Mouse (Mus musculus) embryonic fibroblast, embryonic 13.5 days (primary cell): Measurements from ENCODE around the gene Klk15.

ENCODE experiments used
- CTCF ChIP-seq: IDR thresholded peaks from 2 replicates; pipeline ENCODE4 v1.5.1; 2011; ENCODE audit warnings: mild to moderate bottlenecking, control low read depth, low read length, moderate library complexity, borderline replicate concordance; ENCODE audit not compliant: insufficient read depth
- POLR2A ChIP-seq: IDR thresholded peaks from 2 replicates; pipeline ENCODE4 v1.6.1; 2011; ENCODE audit warnings: low read depth, mild to moderate bottlenecking, control low read depth, low read length, moderate library complexity

GRCm38 (mm10) chr7:43967612-43968011 lies 34.1 kb downstream of the Klk15 start:
- TF ChIP-seq CTCF (no peak), POLR2A (no peak)
